8 mouse cellular contexts compared by ENCODE assay signal in genomic region chr13:103703386-103703785, GRCm38 (mm10).
A peak's percentile ranks its signal among the peaks of the same experiment; 100 is the strongest.
DNase-seq lines count a peak whose midpoint lies in the region; ATAC-seq lines count a peak whose summit lies in the region.

No protein-coding gene starts in this region.

- H3K4me3 ChIP-seq in hindbrain, embryonic 13.5 days: no peak overlapping the region

- no peak overlapping the region for H3K4me2 ChIP-seq in hindbrain, embryonic 13.5 days

- H3K9me3 ChIP-seq in hindbrain, embryonic 13.5 days: no peaks in the 10 kb centered on the region

- ATAC-seq in hindbrain, embryonic 13.5 days (ENCODE audit: low FRiP score): peak; percentile 83; the same call in 1 of the 2 replicates

- peak; percentile 56 for DNase-seq in MEL-GATA-1-ER (ENCODE audit: extremely low read depth, low read depth)
- peak; percentile 6 for DNase-seq in cerebellum, adult 8-10 months
- peak; percentile 27 to 84 for DNase-seq in frontal cortex, adult 2 months (ENCODE audit: extremely low spot score in 1 of 2, low spot score in 1 of 2)
- peak; percentile 65 to 93 for DNase-seq in layer of hippocampus, postnatal 25 days (ENCODE audit: extremely low spot score in 1 of 2, low spot score in 1 of 2)
- peak; percentile 87 for DNase-seq in lung, postnatal 36 days
- DNase-seq in right cerebral cortex, postnatal 10 days (ENCODE audit: low spot score in 2 of 2): peak; percentile 81 to 90
- DNase-seq in urinary bladder, postnatal 14 days (ENCODE audit: low spot score): peak; percentile 82

- 45% methylated on average over 7 of the region's 7 CpGs for WGBS in hindbrain, embryonic 13.5 days

- no peak overlapping the region for H3K27ac ChIP-seq in hindbrain, embryonic 13.5 days

- 0 out of 2 replicates have a peak, but pooled peaks cover 3% of the 10 kb centered on the region for H3K4me1 ChIP-seq in hindbrain, embryonic 13.5 days (replicated peaks)

- no peaks in the 10 kb centered on the region for H3K36me3 ChIP-seq in hindbrain, embryonic 13.5 days

- no peaks in the 10 kb centered on the region for H3K27me3 ChIP-seq in hindbrain, embryonic 13.5 days

- H3K9ac ChIP-seq in hindbrain, embryonic 13.5 days: no peak overlapping the region

Comparison
In these comparisons a context has a peak if more than half of its experiments do, and no peak if none do; other contexts are left out.
1. DNase-seq: peak in every context shown above with its lines; median percentile 87 in lung, postnatal 36 days; 86 in right cerebral cortex, postnatal 10 days; 82 in urinary bladder, postnatal 14 days; 79 in layer of hippocampus, postnatal 25 days; 56 in MEL-GATA-1-ER; 56 in frontal cortex, adult 2 months; 6 in cerebellum, adult 8-10 months.